Mouse (Mus musculus) lung, postnatal 0 days (tissue): ENCODE results near the gene Map4k5.

Experiments used
- CTCF ChIP-seq: IDR thresholded peaks from 2 replicates; pipeline ENCODE4 v1.5.1; 2016; ENCODE audit warnings: antibody characterized with exemption, mild to moderate bottlenecking
- EP300 ChIP-seq: IDR thresholded peaks from 2 replicates; pipeline ENCODE4 v1.6.1; 2016; ENCODE audit warnings: antibody characterized with exemption, mild to moderate bottlenecking, control low read depth

- TF ChIP-seq CTCF, result no peak
- TF ChIP-seq EP300, result no peak
Observed at GRCm38 (mm10) chr12:69888345-69888744, 4.7 kb downstream of the Map4k5 start.
